Mouse (Mus musculus) brain, embryonic 14.5 days (tissue): ENCODE measurements at regions not wholly inside any gene's neighbourhood (a gene's known extent, or its start where the extent isn't known, plus 50 kb on each side); places are given as distances from the start of the nearest gene placed in this dataset.

Source experiments
- CTCF ChIP-seq: fragments of 200-500 bp; IDR thresholded peaks from 2 replicates; pipeline ENCODE4 v1.5.1; 2012; ENCODE audit warnings: inconsistent platforms, mild to moderate bottlenecking, moderate library complexity, borderline replicate concordance; ENCODE audit not compliant: insufficient read depth, insufficient read length; ENCODE audit errors: extremely low read depth
- POLR2A ChIP-seq: fragments of 200-500 bp; IDR thresholded peaks from 2 replicates; pipeline ENCODE4 v1.6.1; 2012; ENCODE audit warnings: mild to moderate bottlenecking, inconsistent platforms, borderline replicate concordance; ENCODE audit not compliant: poor library complexity, insufficient read depth, insufficient read length, severe bottlenecking; ENCODE audit errors: extremely low read depth

DNA sequence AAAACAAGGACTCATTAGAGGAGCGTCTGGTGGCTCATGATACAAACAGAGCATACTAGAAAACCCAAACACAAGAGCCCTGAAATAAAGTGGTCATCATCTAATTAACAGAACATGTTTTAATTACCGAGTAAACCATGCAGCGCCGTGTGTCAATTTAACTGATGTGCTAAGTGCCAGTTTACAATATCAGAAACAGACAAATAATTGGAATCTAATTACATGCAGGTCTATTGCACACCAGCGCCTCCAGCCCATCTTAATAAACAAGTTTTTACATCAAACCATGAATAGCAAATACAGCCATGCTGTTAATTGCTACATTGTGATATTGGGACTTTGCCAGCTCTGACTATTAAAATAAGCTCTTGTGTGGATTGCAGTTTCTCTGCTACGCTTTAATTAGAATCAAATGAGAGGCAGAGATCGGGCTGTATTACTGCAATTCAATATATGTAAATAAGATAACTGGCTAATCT lies 425.3 kb upstream of the Gm765 start:
- TF ChIP-seq POLR2A (no peak), CTCF (no peak)
